Mouse (Mus musculus) forebrain, embryonic 14.5 days (tissue): ENCODE data around the gene Mphosph9. TPM values are rescaled to one million over a fixed set of nuclear protein-coding genes. Genes with fewer than 3 reads are reported as not detected.

Experiments used
- ATAC-seq: fragments of 200-750 bp; cut with Nextera tagmentation; 2 replicates; pipeline ENCODE4 v1.8.0; 2017; ENCODE audit warnings: mild to moderate bottlenecking, moderate library complexity
- DNase-seq: peaks from one replicate; pipeline ENCODE4 v3.0.0-alpha.2; 2015; ENCODE audit warnings: low spot score
- H3K27ac ChIP-seq: fragments of 300-500 bp; sonication (generic); 2 replicates; pipeline ENCODE4 v1.5.1; 2014; ENCODE audit warnings: low read depth, mild to moderate bottlenecking, control low read depth, low read length, moderate library complexity
- H3K27me3 ChIP-seq: fragments of 300-500 bp; sonication (generic); replicated peaks from 2 replicates; pipeline ENCODE4 v1.6.1; 2014; ENCODE audit warnings: low read length, control low read depth, mixed read lengths; ENCODE audit not compliant: control insufficient read depth, insufficient read depth
- H3K36me3 ChIP-seq: fragments of 300-500 bp; sonication (generic); 2 replicates; pipeline ENCODE4 v1.6.1; 2014; ENCODE audit warnings: low read length, control low read depth; ENCODE audit not compliant: control insufficient read depth, insufficient read depth
- H3K4me1 ChIP-seq: fragments of 300-500 bp; sonication (generic); 2 replicates; pipeline ENCODE4 v1.6.1; 2014; ENCODE audit warnings: antibody characterized with exemption, low read length, control low read depth; ENCODE audit not compliant: control insufficient read depth, insufficient read depth
- H3K4me2 ChIP-seq: fragments of 300-500 bp; sonication (generic); 2 replicates; pipeline ENCODE4 v1.6.1; 2014; ENCODE audit warnings: mild to moderate bottlenecking, control low read depth, low read length
- H3K4me3 ChIP-seq: fragments of 300-500 bp; sonication (generic); 2 replicates; pipeline ENCODE4 v1.5.1; 2014; ENCODE audit warnings: low read depth, low read length, control low read depth
- H3K9ac ChIP-seq: fragments of 300-500 bp; sonication (generic); 2 replicates; pipeline ENCODE4 v1.6.1; 2014; ENCODE audit warnings: mild to moderate bottlenecking, low read length, control low read depth, moderate library complexity
- H3K9me3 ChIP-seq: fragments of 300-500 bp; sonication (generic); replicated peaks from 2 replicates; pipeline ENCODE4 v1.6.1; 2016; ENCODE audit warnings: low read length, control low read depth, mixed read lengths; ENCODE audit not compliant: control insufficient read depth
- WGBS: fragments of 180-500 bp; shearing (Covaris S2); extraction: QIAGEN DNeasy Blood & Tissue Kit; methylation state at CpG from one replicate; pipeline ENCODE4 v1.1.7; 2014; 5-methylcytosine and 5-hydroxymethylcytosine counted together
- polyA plus RNA-seq: library from polyadenylated mRNA; unstranded; fragments of >200 nt; fragmentation: Nextera tagmentation; extraction: Ambion mirVana; gene quantifications from 2 replicates; pipeline ENCODE4 v1.2.1, GENCODE M21; 2014

Mphosph9 gene
- polyA plus RNA-seq, 1 experiment from 2014 or later, result 13.5 TPM

GRCm38 (mm10) chr5:124203251-124203650, 124.5 kb downstream of the Mphosph9 start:
- Histone ChIP-seq H3K9me3 (no peaks in the 10 kb centered on the region), H3K9ac (no peak overlapping the region), H3K36me3 (no peaks in the 10 kb centered on the region), H3K27ac (no peak overlapping the region), H3K4me3 (no peak overlapping the region), H3K27me3 (no peaks in the 10 kb centered on the region), H3K4me2 (no peak overlapping the region), H3K4me1 (no peaks in the 10 kb centered on the region)
- no peak for DNase-seq
- WGBS, result 90% methylated on average over 4 of the region's 4 CpGs
- no peak for ATAC-seq

DNA sequence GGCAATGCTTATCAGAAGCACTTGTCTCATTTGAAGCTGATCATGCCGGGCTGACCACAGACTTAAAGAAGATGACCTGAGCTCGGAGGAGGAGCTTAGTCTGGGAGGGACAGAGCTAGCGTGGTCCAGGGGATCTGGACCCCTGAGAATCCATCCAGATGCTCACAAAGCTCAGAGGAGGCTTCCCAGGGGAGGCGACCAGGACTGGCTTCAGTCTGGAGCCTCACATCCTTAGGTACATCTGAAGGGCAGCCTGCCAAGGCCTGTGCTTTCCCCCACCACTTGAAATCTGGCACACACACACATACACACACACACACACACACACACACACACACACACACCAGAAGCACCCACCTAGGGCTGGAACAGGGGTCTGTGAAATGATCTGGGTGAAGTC, 125.7 kb downstream of the Mphosph9 start:
- WGBS, result 77% methylated on average over 4 of the region's 4 CpGs
- Histone ChIP-seq H3K27me3 (no peaks in the 10 kb centered on the region), H3K4me1 (no peaks in the 10 kb centered on the region), H3K9ac (no peak overlapping the region), H3K4me3 (no peak overlapping the region), H3K4me2 (no peak overlapping the region), H3K36me3 (no peaks in the 10 kb centered on the region), H3K9me3 (no peaks in the 10 kb centered on the region), H3K27ac (no peak overlapping the region)
- DNase-seq (no peak), ATAC-seq (no peak)

- DNase-seq (no peak), ATAC-seq (no peak)
Measured at GRCm38 (mm10) chr5:124201564-124201963, 126.2 kb downstream of the Mphosph9 start.

More at GRCm38 (mm10) chr5:124201564-124201963, 126.2 kb downstream of the Mphosph9 start:
- no peak overlapping the region for H3K9ac ChIP-seq
- no peaks in the 10 kb centered on the region for H3K36me3 ChIP-seq
- H3K27me3 ChIP-seq, result no peaks in the 10 kb centered on the region
- H3K9me3 ChIP-seq, result no peaks in the 10 kb centered on the region
- no peak overlapping the region for H3K4me2 ChIP-seq
- H3K27ac ChIP-seq, result no peak overlapping the region
- WGBS, result 88% methylated on average over 2 of the region's 2 CpGs
- no peak overlapping the region for H3K4me3 ChIP-seq
- no peaks in the 10 kb centered on the region for H3K4me1 ChIP-seq

Other genes with a start within 250 kb of the Mphosph9 start
- gene Abcb9, start 232.2 kb downstream of the Mphosph9 start, polyA plus RNA-seq, result 6.8 and 7.9 TPM in 2 replicates
- 19.8 and 21.0 TPM in 2 replicates for gene Ogfod2, start 215.7 kb downstream of the Mphosph9 start, polyA plus RNA-seq
- 52.1 and 56.5 TPM in 2 replicates for gene Arl6ip4, start 211.9 kb downstream of the Mphosph9 start, polyA plus RNA-seq
- gene Pitpnm2, start 78.2 kb downstream of the Mphosph9 start, polyA plus RNA-seq, result 8.5 and 12.2 TPM in 2 replicates
- 12.5 and 15.3 TPM in 2 replicates for gene 2810006K23Rik, start 117 bp upstream of the Mphosph9 start, polyA plus RNA-seq
- 85.4 and 112 TPM in 2 replicates for gene Cdk2ap1, start 35.1 kb upstream of the Mphosph9 start, polyA plus RNA-seq
- gene Sbno1, start 98.0 kb upstream of the Mphosph9 start, polyA plus RNA-seq, result 64.7 and 85.1 TPM in 2 replicates
- gene Kmt5a, start 112.0 kb upstream of the Mphosph9 start, polyA plus RNA-seq, result 21.7 and 24.2 TPM in 2 replicates
- 29.4 and 31.7 TPM in 2 replicates for gene Rilpl2, start 150.4 kb upstream of the Mphosph9 start, polyA plus RNA-seq
- 14.3 and 14.7 TPM in 2 replicates for gene Snrnp35, start 155.2 kb upstream of the Mphosph9 start, polyA plus RNA-seq
- gene Rilpl1, start 203.4 kb upstream of the Mphosph9 start, polyA plus RNA-seq, result 10.4 and 11.0 TPM in 2 replicates
- 416 and 423 TPM in 2 replicates for gene Tmed2, start 212.7 kb upstream of the Mphosph9 start, polyA plus RNA-seq
- 16.8 and 21.2 TPM in 2 replicates for gene Ddx55, start 224.9 kb upstream of the Mphosph9 start, polyA plus RNA-seq